Mouse (Mus musculus): ENCODE data around the gene Trpc7.

Trpc7 gene

DNA sequence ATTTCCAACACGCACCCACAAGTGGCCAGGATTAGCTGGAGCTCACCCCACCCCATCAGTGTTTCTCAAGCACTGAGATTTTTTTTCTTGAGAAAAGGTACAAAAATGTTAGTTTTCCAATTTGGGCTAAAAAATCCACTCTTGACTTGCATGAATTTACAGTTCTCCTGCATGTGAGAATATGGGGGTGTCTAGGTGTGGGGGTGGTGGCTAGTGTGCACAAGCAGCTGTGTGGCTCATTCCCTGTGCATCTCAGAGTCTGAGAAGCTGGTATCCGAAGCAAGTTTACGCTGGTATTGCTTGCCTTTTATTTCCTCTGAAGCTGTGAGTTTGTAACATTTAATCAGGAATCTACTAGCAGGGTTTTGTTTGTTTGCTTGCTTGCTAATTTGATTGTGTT lies 105.1 kb downstream of the Trpc7 start:
- no peak for DNase-seq (ENCODE audit: low spot score)

DNA sequence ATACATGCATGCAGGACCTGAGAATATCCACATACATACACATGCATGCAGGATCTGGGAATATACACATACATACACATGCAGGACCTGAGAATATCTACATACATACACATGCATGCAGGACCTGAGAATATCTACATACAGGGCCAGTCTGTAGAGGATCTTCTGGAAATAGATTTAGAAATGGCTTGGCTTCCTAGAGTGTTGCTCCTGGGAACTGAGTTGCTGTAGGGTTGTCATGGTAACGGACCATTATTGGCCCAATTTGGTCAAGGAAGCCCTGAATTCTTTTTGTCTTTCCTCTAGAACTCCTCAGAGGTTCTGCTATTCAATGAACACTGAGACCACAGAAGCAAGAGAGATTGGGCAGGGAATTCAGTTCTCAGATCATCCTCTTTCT lies 113.2 kb downstream of the Trpc7 start:
- DNase-seq (ENCODE audit: low spot score): no peak

DNA sequence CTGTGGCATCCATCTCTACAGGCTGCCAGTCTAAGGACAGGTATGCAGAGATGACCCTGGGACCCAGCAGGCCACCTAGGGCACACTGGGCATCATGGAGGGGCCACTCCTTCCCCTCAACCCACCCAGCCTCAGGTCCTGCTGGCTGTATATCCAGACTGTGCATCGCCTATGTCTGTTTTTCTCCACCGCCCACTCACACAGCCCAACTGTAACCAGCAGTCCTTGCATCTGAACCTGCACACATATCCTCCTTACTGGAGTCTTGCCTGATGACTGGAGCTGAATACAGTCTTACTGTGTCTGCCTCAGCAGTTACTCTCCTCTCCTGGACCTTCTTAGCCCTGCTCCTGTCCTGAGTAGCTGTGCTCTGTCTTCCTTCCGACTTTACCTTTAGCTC lies 114.1 kb downstream of the Trpc7 start:
- no peak for DNase-seq (ENCODE audit: low spot score)

DNA sequence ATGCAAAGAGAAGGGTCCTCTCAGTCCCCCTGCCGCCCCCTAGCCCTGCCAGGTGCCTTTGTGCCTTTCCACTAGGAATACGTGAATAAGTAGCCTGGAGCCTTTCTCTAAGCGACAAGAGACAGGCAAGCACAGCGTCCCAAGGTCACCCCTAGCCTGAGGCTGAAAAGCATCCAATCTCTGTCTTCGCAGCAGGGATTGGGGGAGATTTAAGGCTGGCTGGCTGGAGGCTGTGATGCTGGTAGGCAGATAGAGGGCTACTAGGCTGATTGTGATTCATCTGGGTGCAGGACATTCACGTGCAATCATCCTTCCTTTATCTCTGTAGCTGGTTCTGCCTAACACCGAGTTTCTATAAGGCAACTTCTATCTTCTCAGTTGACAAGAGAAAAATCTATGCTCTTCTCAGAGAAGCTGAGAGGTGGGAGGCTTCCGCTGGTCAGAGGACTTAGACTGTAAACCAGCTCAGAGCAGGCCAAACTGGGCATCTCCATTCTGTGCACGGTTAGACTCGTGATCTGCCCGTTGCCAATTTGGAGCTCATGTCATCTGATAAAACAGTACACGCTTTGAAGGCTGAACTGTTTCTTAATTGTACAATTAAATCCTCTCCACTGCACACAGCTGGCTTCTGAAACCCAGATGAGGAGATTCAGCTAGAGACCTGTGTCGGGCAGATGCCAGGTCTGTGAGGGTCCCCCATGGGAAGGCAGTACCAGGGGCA lies 114.9 kb downstream of the Trpc7 start:
- DNase-seq (ENCODE audit: low spot score): no peak

DNA sequence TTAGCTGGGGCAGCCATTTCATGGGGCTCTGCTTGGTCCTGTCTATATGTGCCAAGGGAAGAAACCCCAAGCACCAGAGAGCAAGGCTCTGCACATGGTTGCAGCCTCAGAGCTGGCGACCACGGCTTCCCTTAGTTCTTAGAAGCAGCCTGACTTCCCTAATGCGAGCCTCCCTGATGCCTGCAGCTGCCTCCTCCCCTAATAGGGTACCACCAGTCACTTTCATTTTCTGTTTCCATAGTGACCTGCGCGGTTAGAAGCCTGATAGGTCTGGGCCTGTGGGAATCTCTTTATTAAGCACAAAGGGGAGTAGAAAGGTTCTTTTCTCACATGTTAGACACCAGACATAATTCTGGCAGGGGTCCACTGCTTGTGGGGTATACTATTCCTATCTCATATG lies 121.5 kb downstream of the Trpc7 start:
- DNase-seq (ENCODE audit: low spot score): no peak

DNA sequence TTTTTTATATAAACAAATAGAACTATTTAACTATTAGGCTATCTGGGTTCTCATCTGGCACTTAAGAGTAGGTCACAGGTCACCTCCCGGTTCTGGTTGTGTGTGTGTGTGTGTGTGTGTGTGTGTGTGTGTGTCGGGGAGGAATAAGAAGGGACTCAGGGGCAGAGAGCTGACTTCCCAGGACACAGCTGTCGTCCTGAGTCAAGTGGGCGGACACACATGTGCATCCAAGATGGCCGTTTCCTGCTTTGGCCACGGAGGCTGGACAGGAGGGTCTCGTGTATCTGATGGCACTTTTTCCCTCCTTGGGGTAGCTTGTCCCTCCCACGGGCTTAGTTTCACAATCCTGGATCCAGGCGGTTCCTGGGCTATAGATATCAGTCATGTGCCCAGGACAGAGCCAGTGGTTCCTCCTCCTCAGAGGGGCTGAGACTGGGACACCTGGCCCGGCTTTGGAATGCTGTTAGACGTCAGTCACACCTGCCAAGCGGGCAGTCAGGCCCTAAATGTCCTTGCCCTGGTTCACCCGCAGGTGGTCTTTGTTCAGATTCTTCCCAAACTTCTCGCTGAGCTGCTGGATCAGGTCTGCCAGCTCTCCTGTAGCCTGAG lies 122.4 kb downstream of the Trpc7 start:
- DNase-seq (ENCODE audit: low spot score): no peak

DNA sequence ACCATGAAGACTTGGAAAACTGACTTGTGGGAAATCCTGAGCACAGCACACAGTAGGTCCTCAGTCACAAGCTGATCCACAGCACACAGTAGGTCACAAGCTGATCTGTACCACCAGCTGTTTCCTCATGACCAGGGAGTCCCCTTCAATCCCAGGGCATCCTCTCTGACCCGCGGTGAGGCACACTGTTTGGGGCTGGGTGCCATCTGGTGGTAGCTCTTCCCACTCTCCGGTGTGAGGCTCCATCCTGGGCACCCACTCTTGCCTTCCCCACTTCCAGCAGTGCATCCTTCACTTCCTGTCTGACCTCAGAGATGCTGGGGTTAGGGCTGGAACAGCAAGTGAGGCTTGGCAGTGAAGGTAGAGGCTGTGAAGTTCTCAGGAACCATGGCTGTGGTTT lies 123.2 kb downstream of the Trpc7 start:
- no peak for DNase-seq (ENCODE audit: low spot score)

DNA sequence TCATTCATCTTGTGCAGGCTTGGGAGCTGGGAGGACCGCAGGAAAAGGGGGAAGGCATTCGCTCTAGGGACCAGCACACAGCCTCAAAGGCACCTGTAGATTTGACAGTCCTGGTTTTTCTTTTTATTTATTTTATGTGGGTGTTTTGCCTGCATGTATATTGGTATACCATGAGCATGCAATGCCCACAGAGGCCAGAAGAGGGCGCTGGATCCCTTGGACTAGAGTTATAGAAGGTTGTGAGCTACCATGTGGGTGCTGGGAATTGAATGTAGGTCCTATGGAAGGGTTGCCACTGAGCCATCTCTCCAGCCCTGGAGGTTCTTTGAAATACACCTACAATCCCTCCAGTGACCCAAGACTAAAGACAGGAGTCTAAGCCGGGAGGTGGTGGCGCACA lies 125.0 kb downstream of the Trpc7 start:
- DNase-seq (ENCODE audit: low spot score): no peak

DNA sequence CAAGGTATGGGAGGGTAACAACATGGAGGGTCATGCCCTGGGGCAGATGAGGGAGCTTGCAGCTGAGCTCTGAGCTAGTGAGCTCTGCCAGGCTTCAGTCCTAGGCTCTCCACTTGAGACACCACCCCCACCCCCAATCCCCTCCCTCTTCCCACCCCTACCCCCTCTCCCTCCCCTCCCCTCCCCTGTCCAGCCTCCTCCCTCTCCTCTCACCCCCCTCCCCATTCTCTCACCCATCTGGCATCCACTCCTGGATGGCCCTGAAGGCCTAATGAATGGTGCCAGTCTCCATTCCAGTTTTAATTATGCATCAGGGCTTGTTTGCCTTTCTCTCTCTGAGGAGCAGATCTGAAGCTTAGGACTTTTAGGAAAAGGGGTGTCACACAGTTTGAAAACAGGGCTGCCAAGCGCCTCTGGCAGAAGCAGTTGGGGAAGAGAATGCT lies 125.6 kb downstream of the Trpc7 start:
- DNase-seq (ENCODE audit: low spot score): no peak

DNA sequence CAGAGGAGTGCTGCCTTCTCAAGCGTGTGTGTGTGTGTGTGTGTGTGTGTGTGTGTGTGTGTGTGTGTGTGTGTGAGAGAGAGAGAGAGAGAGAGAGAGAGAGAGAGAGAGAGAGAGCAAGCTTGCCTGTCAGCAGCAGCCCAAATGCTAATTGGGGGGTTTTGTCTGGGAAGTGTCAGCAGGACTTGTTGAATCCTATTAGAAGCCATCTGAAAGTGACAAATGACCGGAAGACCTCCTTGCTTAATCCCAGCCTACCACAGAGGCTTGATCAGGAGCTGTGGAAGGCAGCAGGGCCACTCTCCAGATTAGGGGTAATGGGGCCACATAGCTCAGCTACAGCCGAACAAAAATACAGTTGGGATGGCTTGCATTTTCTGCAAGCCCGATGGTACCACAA lies 126.4 kb downstream of the Trpc7 start:
- no peak for DNase-seq (ENCODE audit: low spot score)

DNA sequence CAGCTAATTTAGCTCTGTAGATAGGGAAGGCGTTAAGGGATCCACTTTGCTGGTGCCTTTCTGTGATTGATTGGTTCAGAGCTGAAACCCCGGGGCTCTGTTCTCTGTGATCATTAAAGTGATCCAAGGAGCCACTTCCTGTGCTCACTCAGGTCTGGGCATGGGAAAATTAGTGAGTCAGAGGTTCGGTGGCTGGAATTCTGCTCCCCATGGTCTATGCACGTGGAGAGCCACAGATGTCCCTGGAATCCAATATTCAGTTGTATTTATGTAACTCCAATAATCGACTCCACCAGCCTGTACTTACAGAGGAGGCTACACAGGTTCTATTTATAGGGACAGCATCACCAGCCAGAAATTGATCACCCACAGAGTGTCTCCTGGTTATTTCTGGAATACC lies 129.6 kb downstream of the Trpc7 start:
- no peak for DNase-seq (ENCODE audit: low spot score)

DNA sequence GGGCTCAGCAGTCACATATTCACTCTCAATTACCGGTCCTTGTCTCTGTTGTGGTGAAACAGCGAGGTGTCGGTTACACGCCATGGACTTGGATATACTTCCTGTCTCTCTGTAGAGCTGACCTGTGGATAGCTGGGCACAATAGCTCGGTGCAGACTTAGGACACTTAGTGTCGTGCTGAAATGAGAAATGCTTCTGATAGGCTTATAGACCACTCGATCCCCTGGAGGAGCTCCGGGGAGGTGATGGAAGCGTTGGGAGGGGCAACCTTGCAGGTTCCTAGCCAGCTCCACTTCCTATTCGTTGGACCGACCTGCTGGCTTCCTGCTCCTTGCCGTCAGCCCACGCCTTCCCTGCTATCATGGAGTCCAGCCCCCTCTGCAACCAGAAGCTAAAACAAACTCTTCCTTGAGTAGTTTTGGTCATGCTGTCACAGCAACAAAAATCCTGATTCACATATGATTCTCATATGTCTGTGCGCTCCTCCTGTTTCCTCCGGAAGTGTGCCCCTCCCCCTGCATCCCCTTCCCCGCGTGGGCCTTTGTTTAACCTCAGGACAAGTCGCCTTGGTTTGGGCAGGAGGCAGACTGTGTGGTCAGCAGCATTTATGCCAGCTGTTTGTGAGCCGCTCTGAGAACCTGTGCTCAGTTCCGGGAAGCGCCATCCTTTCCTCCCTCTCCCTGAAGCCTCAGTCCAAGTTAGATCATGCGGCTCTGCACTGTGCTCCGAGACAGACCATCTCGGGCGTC lies 130.3 kb downstream of the Trpc7 start:
- no peak for DNase-seq (ENCODE audit: low spot score)

DNA sequence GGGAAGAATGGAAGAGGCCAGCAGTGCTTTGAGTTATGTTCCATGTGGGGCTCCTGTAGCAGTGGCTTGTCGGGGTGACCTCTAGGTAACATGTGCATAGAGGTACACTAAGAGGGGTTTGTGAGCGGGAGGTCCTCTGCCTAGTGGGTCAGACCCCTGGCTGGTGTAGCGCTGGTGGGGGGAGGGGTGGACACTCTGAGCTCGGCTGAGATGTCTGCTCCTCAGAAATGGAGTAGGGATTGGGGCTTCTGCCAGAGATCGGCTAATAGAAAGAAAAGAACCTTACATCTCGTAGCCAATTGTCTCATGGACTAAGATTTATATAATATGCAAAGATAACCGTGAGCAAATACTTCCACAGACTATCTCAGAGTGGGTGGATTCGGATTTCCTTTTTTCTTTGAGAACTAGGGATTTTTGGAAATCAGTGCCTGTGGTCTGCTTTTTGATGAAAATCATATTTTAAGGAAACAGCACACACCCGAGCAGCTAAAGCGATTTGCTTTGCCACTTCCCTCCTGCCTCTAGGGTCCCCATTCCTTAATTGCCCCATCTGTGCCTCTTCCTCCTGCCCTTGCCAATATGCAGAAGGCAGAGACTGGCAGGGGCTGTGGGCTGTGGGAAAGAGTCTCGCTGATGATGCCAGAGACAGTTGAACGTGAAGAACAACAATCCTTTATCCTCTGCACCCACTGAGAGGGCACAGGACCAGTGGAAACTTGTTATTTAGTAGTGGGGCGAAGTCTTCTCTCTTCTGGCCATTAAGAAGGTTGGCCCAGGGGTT lies 133.2 kb downstream of the Trpc7 start:
- no peak for DNase-seq (ENCODE audit: low spot score)

DNA sequence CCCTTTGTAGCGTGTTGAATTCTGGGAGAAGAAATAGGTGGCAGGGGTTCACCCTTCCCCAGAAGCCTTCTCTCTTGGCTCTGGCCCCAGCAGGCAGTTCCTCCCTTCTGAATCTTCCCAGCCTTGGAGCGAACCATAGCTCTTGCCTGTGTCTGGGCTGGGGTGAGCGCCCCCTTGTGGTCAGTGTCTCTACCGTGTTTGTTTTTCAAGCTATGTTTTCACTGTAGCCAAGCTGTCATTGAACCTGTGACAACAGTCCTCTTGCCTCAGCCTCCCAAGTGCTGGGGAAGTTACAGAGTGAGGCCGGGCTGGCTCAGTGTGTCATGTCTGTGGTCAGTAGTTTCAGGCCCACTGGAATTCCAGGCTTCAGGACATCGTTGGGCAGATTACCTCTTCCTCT lies 137.3 kb downstream of the Trpc7 start:
- peak; percentile 70 for DNase-seq (ENCODE audit: low spot score)

DNA sequence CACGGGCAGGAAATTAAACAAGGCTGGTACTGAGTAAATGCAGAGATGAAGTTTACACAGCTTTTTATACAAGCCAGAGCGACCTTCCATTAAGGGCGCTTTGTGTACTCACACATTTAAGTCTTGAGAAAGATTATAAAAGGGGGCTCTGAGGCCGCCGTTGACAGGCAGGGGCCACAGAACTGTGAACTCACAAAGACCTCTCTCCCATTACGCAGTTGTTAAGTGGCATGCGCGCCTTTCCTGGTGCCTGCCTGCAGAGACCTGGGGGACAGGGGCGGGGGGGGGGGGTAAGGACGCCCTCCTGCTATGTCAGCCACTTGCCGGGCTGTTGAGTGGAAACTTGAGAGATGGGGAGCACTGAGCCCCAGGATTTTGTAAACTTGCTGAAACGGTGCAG lies 138.6 kb downstream of the Trpc7 start:
- no peak for DNase-seq (ENCODE audit: low spot score)

DNA sequence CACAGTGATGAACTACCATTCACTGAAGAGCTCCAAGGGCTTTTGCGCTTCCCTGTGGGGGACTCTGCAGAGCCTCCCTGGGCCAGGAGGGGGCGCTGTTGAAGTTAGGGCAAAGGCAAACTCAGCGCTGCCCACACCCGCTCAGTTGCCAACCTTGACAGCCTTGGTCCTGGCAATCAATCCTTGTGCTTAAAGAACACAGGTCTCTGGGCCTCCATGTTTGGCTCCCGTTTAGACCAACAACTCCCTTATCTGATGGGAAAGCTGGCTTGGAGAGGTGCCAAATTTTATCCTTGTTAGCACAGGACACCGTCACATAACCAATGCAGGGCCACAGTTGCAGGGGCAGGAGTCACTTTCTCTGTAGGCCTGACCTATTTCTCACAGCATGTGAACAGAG lies 139.9 kb downstream of the Trpc7 start:
- no peak for DNase-seq (ENCODE audit: low spot score)

DNA sequence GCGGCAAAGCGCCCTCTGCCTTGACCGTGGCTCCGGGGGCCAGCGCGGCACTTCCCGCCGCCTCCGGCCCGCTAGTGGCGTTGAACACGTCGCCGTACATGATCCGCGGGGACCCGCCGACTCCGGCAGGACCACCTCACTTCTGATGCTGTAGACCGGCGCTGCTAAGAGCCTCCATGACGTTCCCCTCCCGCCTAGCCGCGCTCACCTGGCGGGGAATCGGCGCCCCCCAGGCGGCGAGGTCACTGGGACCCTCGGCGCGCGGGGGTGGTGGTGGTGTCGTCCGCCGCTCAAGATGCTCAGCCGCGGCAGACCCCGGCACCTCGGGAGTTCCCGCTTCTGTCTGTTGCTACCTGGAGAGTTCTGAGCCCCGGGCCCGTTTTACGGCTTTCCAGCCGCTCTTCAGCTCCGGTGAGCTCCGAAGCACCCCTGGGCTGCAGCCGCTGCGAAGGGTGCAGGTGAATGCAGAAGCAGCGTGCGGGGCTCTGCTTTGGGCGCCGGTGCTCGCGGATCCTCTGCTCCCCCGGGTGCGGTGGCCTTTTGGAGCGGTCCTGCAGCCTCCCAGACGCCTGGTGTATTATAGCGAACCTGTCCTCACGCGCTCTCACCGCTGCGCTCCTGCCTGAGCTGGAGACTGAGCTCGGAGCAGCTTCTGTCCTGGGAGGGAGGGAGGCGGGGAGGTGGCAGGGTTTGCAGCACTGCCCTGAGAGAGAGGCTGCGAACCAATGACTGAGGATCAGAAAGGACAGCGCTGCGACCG lies 142.4 kb downstream of the Trpc7 start, which contains the start of gene Gm45623:
Gene Gm45623, minus strand, starts transcription at position 636 of the 760 bp plus-strand sequence.
- DNase-seq (ENCODE audit: low spot score): no peak

DNA sequence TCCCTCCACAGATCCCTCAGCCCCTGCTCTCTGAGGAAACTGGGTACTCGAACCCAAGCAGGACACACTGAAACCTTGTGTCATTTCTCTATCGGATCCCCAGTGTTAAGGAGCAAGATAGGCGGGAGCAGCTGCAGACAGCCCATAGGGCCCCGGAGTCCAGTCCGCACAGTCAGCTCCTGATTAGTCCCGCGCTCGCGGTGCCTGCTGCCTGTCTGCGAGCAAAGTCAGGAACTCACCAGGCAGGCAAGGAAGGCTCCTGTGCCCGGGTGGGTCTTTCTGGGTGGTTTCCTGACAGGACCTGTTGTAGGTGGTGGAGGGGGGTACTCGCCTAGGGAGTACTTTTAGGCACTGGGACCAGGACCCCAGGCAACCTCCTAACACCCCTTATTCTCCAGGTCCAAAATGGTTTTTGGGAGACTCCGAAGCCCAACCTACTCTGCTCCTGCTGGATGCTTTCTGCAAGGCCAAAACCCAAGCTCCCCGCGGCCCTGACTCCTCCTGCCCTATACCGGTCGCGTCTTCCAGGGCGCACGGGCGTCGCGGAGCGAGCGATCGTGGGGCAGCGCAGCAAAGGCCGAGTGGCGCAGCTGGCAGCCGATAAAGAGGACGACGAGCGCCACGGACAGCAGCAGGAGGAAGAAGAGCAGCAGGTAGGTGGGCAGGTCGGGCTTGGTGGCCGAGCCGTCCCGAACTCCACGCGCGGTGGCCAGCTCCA lies 143.2 kb downstream of the Trpc7 start:
- DNase-seq (ENCODE audit: low spot score): no peak

DNA sequence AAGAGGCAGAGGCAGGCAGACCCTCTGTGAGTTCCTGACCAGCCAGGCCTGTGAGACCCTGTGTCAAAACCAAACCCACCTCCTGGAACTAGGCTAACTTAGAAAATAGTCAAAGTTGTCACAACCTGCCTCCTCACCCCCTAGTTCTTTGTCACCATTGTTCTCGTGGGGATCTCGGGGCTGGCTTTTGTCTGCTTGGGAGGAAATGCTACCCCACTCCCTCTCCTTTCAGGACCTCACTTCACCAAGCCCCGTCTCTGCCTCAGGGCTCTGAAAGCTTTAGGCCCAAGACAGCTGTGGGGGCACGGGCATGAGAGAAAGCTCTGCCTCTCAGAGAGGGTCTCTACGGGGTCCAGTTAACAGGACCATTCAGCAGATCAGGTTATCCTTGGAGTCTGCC lies 144.0 kb downstream of the Trpc7 start:
- no peak for DNase-seq (ENCODE audit: low spot score)

DNA sequence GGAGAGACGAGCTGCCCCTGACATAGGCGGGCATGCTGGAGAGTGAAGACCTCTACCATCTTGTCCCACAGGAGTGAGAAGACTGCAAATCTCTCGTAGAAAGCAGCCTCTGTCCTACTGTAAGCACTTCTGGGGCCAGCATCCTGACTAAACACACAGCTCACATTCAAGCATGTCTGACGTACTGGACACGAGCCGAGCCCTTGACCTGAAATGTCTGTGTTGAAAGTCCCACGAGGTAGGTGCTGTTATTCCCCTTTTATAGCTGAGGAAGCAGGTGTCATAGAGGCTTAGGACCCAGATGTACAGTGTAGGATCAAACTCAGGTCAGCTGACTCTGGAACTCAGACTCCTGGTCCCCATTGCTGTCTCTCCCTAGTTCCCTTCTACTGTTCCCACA lies 146.4 kb downstream of the Trpc7 start:
- DNase-seq (ENCODE audit: low spot score): no peak

DNA sequence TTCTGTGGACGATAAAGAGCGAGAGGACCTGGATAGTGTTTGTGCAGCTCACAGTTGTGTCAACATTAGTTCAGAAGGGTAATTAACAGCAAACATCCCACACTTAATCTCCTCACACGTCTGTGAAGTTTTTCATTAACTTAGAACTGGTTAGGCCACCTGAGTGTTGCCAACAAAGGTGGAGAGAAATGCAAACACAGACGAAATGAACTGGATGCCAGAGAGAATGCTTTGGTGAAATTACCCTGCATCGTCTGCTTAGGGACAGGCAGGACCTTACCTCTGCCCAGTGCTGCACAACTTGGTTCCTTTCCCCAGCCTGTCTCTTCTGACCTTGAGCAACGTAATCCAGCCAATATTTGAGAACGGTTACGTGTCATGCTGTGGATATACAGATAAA lies 148.2 kb downstream of the Trpc7 start:
- DNase-seq (ENCODE audit: low spot score): no peak
